Comparison of ENCODE assay signal across 9 mouse cellular contexts in the genomic region with DNA sequence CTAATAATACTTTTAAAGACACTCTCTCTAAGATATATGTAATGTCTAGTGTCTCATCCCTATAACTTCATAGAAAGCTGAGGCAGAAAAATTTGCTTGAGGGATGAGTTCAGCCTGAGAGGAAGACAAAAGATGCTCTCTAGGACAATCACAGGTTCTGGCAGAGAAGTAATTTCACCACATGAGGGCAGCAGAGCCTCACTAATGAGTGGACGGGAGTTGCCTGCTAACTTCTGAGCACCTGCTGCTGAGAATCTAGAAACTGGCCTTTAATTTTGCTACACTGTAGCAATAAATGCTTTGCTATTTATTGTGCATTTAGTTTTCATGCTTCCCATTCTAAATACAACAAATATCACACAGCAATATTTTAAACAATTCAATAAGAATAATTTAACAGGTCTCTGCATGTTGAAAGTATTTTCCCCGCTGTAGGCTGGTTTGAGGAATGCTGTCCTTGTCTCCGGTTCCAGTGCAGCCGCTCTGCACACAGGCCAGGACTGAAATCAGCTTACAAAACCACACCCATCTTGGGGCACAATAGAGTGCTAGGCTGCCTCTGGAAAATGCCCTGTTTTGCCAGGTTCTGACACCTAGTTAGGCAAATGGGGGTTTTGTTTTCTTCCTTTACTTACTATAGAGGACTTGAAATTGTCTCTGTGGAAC. TPM values are rescaled to one million over a fixed set of nuclear protein-coding genes. Genes with fewer than 3 reads are reported as not detected.
DNase-seq lines count a peak whose midpoint lies in the region; ATAC-seq and TF ChIP-seq lines count a peak whose summit lies in the region.
"Had no signal": no experiment of that assay in that cellular context is flagged by ENCODE, and none has a peak within 500 bp of the region (broad histone marks: within the 10 kb centered on the region; RNA-seq: fewer than 3 reads in every experiment).

No protein-coding gene starts in this region.

- H3K9me3 ChIP-seq in forebrain, embryonic 10.5 days, result no peaks in the 10 kb centered on the region
- no peaks in the 10 kb centered on the region for H3K9me3 ChIP-seq in forebrain, embryonic 15.5 days
- H3K9me3 ChIP-seq in forebrain, embryonic 16.5 days (ENCODE audit: control insufficient read depth, low read length), result no peaks in the 10 kb centered on the region
- H3K9me3 ChIP-seq: liver, embryonic 15.5 days had no signal

- no peak overlapping the region for H3K4me2 ChIP-seq in forebrain, embryonic 15.5 days (replicated peaks)
- H3K4me2 ChIP-seq in forebrain, embryonic 16.5 days (ENCODE audit: low read length), result no peak overlapping the region
- H3K4me2 ChIP-seq: liver, embryonic 15.5 days had no signal

- peak; percentile 84 for TF ChIP-seq CTCF in brain, embryonic 14.5 days (IDR thresholded peaks at IDR 0.05; ENCODE audit: borderline replicate concordance, extremely low read depth, insufficient read depth, insufficient read length)
- peak; percentile 70; the same call in 1 of the 2 replicates for TF ChIP-seq CTCF in spleen, adult 2 months (IDR thresholded peaks at IDR 0.05; ENCODE audit: extremely low read depth, insufficient read depth, insufficient read length, insufficient replicate concordance)

- no peaks in the 10 kb centered on the region for H3K36me3 ChIP-seq in forebrain, embryonic 10.5 days (replicated peaks)
- no peaks in the 10 kb centered on the region for H3K36me3 ChIP-seq in forebrain, embryonic 15.5 days
- no peaks in the 10 kb centered on the region for H3K36me3 ChIP-seq in forebrain, embryonic 16.5 days (ENCODE audit: control insufficient read depth, insufficient read depth)
- no peaks in the 10 kb centered on the region for H3K36me3 ChIP-seq in spleen, adult 2 months (ENCODE audit: control insufficient read depth, insufficient read depth, low read length)
- H3K36me3 ChIP-seq: liver, embryonic 15.5 days had no signal

- H3K27me3 ChIP-seq in forebrain, embryonic 10.5 days (ENCODE audit: poor library complexity, severe bottlenecking), result no peaks in the 10 kb centered on the region
- no peaks in the 10 kb centered on the region for H3K27me3 ChIP-seq in forebrain, embryonic 15.5 days
- no peaks in the 10 kb centered on the region for H3K27me3 ChIP-seq in forebrain, embryonic 16.5 days (replicated peaks; ENCODE audit: control insufficient read depth, insufficient read depth, low read length)
- no peaks in the 10 kb centered on the region for H3K27me3 ChIP-seq in spleen, adult 2 months (ENCODE audit: control insufficient read depth, insufficient read depth, low read length)
- H3K27me3 ChIP-seq: liver, embryonic 15.5 days had no signal

- H3K4me3 ChIP-seq in forebrain, embryonic 10.5 days, result no peak overlapping the region
- H3K4me3 ChIP-seq in forebrain, embryonic 15.5 days, result no peak overlapping the region
- H3K4me3 ChIP-seq in forebrain, embryonic 16.5 days (replicated peaks; ENCODE audit: low read length), result no peak overlapping the region
- H3K4me3 ChIP-seq in spleen, adult 2 months (ENCODE audit: extremely low read depth, insufficient read depth, insufficient read length), result no peak overlapping the region
- H3K4me3 ChIP-seq: liver, embryonic 15.5 days had no signal

- no peak overlapping the region for H3K27ac ChIP-seq in forebrain, embryonic 10.5 days
- H3K27ac ChIP-seq in forebrain, embryonic 15.5 days (replicated peaks), result no peak overlapping the region
- no peak overlapping the region for H3K27ac ChIP-seq in forebrain, embryonic 16.5 days (ENCODE audit: low read length)
- no peak overlapping the region for H3K27ac ChIP-seq in spleen, adult 2 months (ENCODE audit: insufficient read depth, low read length)
- H3K27ac ChIP-seq: liver, embryonic 15.5 days had no signal

- H3K9ac ChIP-seq in forebrain, embryonic 15.5 days (replicated peaks), result no peak overlapping the region
- H3K9ac ChIP-seq in forebrain, embryonic 16.5 days (replicated peaks; ENCODE audit: low read depth, low read length), result no peak overlapping the region
- H3K9ac ChIP-seq: liver, embryonic 15.5 days had no signal

- no peak for ATAC-seq in forebrain, embryonic 15.5 days (replicated peaks)
- peak; percentile 64; the same call in 1 of the 2 replicates for ATAC-seq in forebrain, embryonic 16.5 days

- no peak for TF ChIP-seq POLR2A in brain, embryonic 14.5 days (IDR thresholded peaks at IDR 0.05; ENCODE audit: borderline replicate concordance, extremely low read depth, insufficient read depth, insufficient read length, poor library complexity, severe bottlenecking)
- TF ChIP-seq POLR2A in spleen, adult 2 months (IDR thresholded peaks at IDR 0.05; ENCODE audit: low read depth, low read length), result no peak

- DNase-seq in forebrain, embryonic 10.5 days (ENCODE audit: extremely low spot score, low spot score), result peak; percentile 78
- DNase-seq in CD4-positive helper T cell, adult 2 months (ENCODE audit: low read depth, low spot score), result peak; percentile 71
- peak; percentile 91 for DNase-seq in brain, embryonic 14.5 days (ENCODE audit: low read depth)
- peak; percentile 80 for DNase-seq in layer of hippocampus, adult 11-12 months (ENCODE audit: low spot score)
- peak; percentile 88 for DNase-seq in lung, postnatal 14 days
- DNase-seq in spleen, adult 2 months (ENCODE audit: low read depth in 1 of 2, low spot score in 2 of 2), result peak; percentile 41 to 69

- peaks cover 5% of the 10 kb centered on the region; the same call in 1 of the 2 replicates for H3K4me1 ChIP-seq in forebrain, embryonic 10.5 days
- no peaks in the 10 kb centered on the region for H3K4me1 ChIP-seq in forebrain, embryonic 15.5 days
- H3K4me1 ChIP-seq in forebrain, embryonic 16.5 days (replicated peaks; ENCODE audit: control insufficient read depth, insufficient read depth, low read length), result no peaks in the 10 kb centered on the region
- no peaks in the 10 kb centered on the region for H3K4me1 ChIP-seq in spleen, adult 2 months (ENCODE audit: control insufficient read depth, insufficient read depth, insufficient read length)
- H3K4me1 ChIP-seq: liver, embryonic 15.5 days had no signal

- 41% methylated on average over 4 of the region's 4 CpGs for WGBS in forebrain, embryonic 10.5 days
- WGBS in forebrain, embryonic 15.5 days, result 29% methylated on average over 4 of the region's 4 CpGs
- WGBS in forebrain, embryonic 16.5 days, result 29% methylated on average over 4 of the region's 4 CpGs
- WGBS in spleen, adult 2 months, result 65% methylated on average over 4 of the region's 4 CpGs

RNA-seq across cellular contexts. Expression of a gene that starts 5.1 kb away (rescaled TPM):
- polyA plus RNA-seq in forebrain, embryonic 10.5 days (2016; fragmentation: Nextera tagmentation; extraction: Ambion mirVana), result 0.05 TPM in 1 of 2 replicates, not detected in the other
- not detected in 2 replicates for polyA plus RNA-seq in forebrain, embryonic 15.5 days (2015; fragmentation: Nextera tagmentation; extraction: Ambion mirVana)
- not detected in 2 replicates for polyA plus RNA-seq in brain, embryonic 14.5 days (2012; rRNA removed)
- polyA plus RNA-seq in forebrain, embryonic 16.5 days (2015; fragmentation: Nextera tagmentation; extraction: Ambion mirVana), result not detected in 2 replicates
- polyA plus RNA-seq in spleen, adult 2 months (2012; rRNA removed), result not detected in 2 replicates
- polyA plus RNA-seq: liver, embryonic 15.5 days had no signal

RNA-seq across cellular contexts. Expression of a gene that starts 54.0 kb away (rescaled TPM):
- 224 and 281 TPM in 2 replicates for polyA plus RNA-seq in forebrain, embryonic 10.5 days (2016; fragmentation: Nextera tagmentation; extraction: Ambion mirVana)
- 168 and 174 TPM in 2 replicates for polyA plus RNA-seq in forebrain, embryonic 15.5 days (2015; fragmentation: Nextera tagmentation; extraction: Ambion mirVana)
- polyA plus RNA-seq in brain, embryonic 14.5 days (2012; rRNA removed), result 207 and 332 TPM in 2 replicates
- polyA plus RNA-seq in forebrain, embryonic 16.5 days (2015; fragmentation: Nextera tagmentation; extraction: Ambion mirVana), result 166 and 186 TPM in 2 replicates
- polyA plus RNA-seq in spleen, adult 2 months (2012; rRNA removed), result 14.1 and 16.2 TPM in 2 replicates
